Mouse (Mus musculus) embryonic facial prominence, embryonic 12.5 days (tissue): Measurements from ENCODE around the gene Prickle1. TPM values are rescaled to one million over a fixed set of nuclear protein-coding genes. Genes with fewer than 3 reads are reported as not detected.
A peak's percentile ranks its signal among the peaks of the same experiment; 100 is the strongest.

ENCODE experiments used
- ATAC-seq: fragments of 200-750 bp; cut with Nextera tagmentation; 2 replicates; pipeline ENCODE4 v1.8.0; 2017; ENCODE audit not compliant: insufficient number of reproducible peaks, insufficient read depth, low FRiP score, low TSS enrichment
- H3K27ac ChIP-seq: fragments of 300-500 bp; sonication (generic); 2 replicates; pipeline ENCODE4 v1.5.1; 2016; ENCODE audit warnings: mild to moderate bottlenecking
- H3K27me3 ChIP-seq: fragments of 300-500 bp; sonication (generic); 2 replicates; pipeline ENCODE4 v1.6.1; 2016; ENCODE audit warnings: mild to moderate bottlenecking, moderate library complexity
- H3K36me3 ChIP-seq: fragments of 300-500 bp; sonication (generic); 2 replicates; pipeline ENCODE4 v1.6.1; 2016; ENCODE audit warnings: mild to moderate bottlenecking
- H3K4me1 ChIP-seq: fragments of 300-500 bp; sonication (generic); 2 replicates; pipeline ENCODE4 v1.6.1; 2016
- H3K4me2 ChIP-seq: fragments of 300-500 bp; sonication (generic); replicated peaks from 2 replicates; pipeline ENCODE4 v1.6.1; 2016; ENCODE audit warnings: mild to moderate bottlenecking, moderate library complexity
- H3K4me3 ChIP-seq: fragments of 300-500 bp; sonication (generic); 2 replicates; pipeline ENCODE4 v1.5.1; 2016; ENCODE audit warnings: mild to moderate bottlenecking
- H3K9ac ChIP-seq: fragments of 300-500 bp; sonication (generic); 2 replicates; pipeline ENCODE4 v1.6.1; 2016; ENCODE audit warnings: mild to moderate bottlenecking, moderate library complexity
- H3K9me3 ChIP-seq: fragments of 300-500 bp; sonication (generic); 2 replicates; pipeline ENCODE4 v1.6.1; 2016; ENCODE audit warnings: mild to moderate bottlenecking, moderate library complexity
- WGBS: fragments of 180-500 bp; shearing (Covaris S2); methylation state at CpG from one replicate; pipeline ENCODE4 v1.1.7; 2016; 5-methylcytosine and 5-hydroxymethylcytosine counted together
- polyA plus RNA-seq: library from polyadenylated mRNA; unstranded; fragments of >200 nt; fragmentation: Nextera tagmentation; extraction: Ambion mirVana; gene quantifications from 2 replicates; pipeline ENCODE4 v1.2.1, GENCODE M21; 2016

The Prickle1 gene
- 41.9 and 51.8 TPM in 2 replicates for polyA plus RNA-seq

GRCm38 (mm10) chr15:93595746-93596145, at the start of gene Prickle1:
Prickle1 (minus strand) TSS chr15:93595891.
- peak within 1 kb of the TSS; percentile 99 for H3K4me3 ChIP-seq
- peak; percentile 93 for ATAC-seq
- WGBS: under 1% methylated on average over 59 of the region's 60 CpGs
- H3K9ac ChIP-seq: peak within 1 kb of the TSS; percentile 97
- peak within 1 kb of the TSS; percentile 98 for H3K27ac ChIP-seq
- H3K27me3 ChIP-seq: no peaks in the 10 kb centered on the region
- H3K36me3 ChIP-seq: no peaks in the 10 kb centered on the region
- no peaks in the 10 kb centered on the region for H3K9me3 ChIP-seq
- peak within 1 kb of the TSS; percentile 79 for H3K4me2 ChIP-seq
- H3K4me1 ChIP-seq: peaks cover 30% of the 10 kb centered on the region

DNA sequence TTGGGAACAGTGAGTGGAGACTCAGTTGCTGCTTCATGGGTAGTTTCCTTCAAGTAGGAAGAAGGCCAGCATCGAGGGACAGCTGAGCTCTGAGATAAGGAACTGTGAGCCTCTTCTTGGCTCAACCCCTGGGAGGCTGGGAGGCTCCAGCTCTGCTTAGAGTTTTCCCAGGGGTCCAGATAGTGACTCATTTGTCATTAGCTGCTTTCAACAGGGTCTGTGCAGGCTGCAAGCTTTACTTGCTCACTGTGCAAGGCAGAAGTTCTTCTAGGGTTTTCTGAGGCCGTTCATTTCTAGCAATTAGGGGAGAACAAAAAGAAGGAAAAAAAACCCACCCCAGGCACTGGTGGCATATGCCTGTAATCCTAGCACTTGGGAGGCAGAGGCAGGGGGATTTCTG, 44.5 kb upstream of the Prickle1 start:
- ATAC-seq: no peak
- no peak overlapping the region for H3K27ac ChIP-seq
- H3K9me3 ChIP-seq: no peaks in the 10 kb centered on the region
- H3K4me3 ChIP-seq: no peak overlapping the region
- 0 out of 2 replicates have a peak, but pooled peaks cover 6% of the 10 kb centered on the region for H3K4me1 ChIP-seq
- H3K9ac ChIP-seq: no peak overlapping the region
- H3K36me3 ChIP-seq: no peaks in the 10 kb centered on the region
- no peak overlapping the region for H3K4me2 ChIP-seq
- no peaks in the 10 kb centered on the region for H3K27me3 ChIP-seq
- 93% methylated on average over 2 of the region's 2 CpGs for WGBS

GRCm38 (mm10) chr15:93636976-93637375, 41.3 kb upstream of the Prickle1 start:
- Histone ChIP-seq H3K9ac (no peak overlapping the region), H3K9me3 (no peaks in the 10 kb centered on the region), H3K27me3 (no peaks in the 10 kb centered on the region), H3K4me2 (no peak overlapping the region), H3K27ac (no peak overlapping the region), H3K36me3 (no peaks in the 10 kb centered on the region), H3K4me3 (no peak overlapping the region), H3K4me1 (0 out of 2 replicates have a peak, but pooled peaks cover 6% of the 10 kb centered on the region)
- WGBS: 77% methylated on average over 7 of the region's 7 CpGs
- no peak for ATAC-seq

- 39% methylated on average over 4 of the region's 4 CpGs for WGBS
Observed at GRCm38 (mm10) chr15:93635603-93636002, 39.9 kb upstream of the Prickle1 start.

DNA sequence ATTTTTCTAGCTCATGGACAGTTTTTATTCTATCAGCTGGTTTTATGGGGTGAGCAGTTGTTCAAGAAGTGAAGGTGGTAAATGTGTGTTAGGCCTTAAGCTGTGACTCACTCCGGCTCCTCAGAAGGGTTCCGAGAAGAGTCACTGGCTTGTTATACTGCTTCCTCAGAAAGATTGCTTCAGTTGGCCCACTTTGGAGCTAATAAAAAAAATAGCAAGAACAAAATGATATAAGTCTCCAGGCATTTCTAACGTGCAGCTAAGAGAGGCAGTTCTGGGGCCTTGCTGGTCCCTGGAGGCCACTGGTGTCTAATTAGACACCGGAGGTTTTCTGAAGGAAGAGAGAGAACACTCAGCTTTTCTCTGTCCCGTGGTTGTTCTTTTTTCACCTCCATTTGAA, 38.8 kb upstream of the Prickle1 start:
- Histone ChIP-seq H3K36me3 (no peaks in the 10 kb centered on the region), H3K4me1 (0 out of 2 replicates have a peak, but pooled peaks cover 15% of the 10 kb centered on the region), H3K27me3 (no peaks in the 10 kb centered on the region), H3K9ac (no peak overlapping the region), H3K4me2 (no peak overlapping the region), H3K27ac (no peak overlapping the region), H3K9me3 (no peaks in the 10 kb centered on the region), H3K4me3 (no peak overlapping the region)
- ATAC-seq: no peak
- WGBS: 62% methylated on average over 5 of the region's 5 CpGs

More at GRCm38 (mm10) chr15:93635603-93636002, 39.9 kb upstream of the Prickle1 start:
- H3K27me3 ChIP-seq: no peaks in the 10 kb centered on the region
- H3K9ac ChIP-seq: no peak overlapping the region
- H3K27ac ChIP-seq: no peak overlapping the region
- H3K36me3 ChIP-seq: no peaks in the 10 kb centered on the region
- H3K4me2 ChIP-seq: no peak overlapping the region
- no peak overlapping the region for H3K4me3 ChIP-seq
- H3K9me3 ChIP-seq: no peaks in the 10 kb centered on the region
- ATAC-seq: no peak
- 0 out of 2 replicates have a peak, but pooled peaks cover 13% of the 10 kb centered on the region for H3K4me1 ChIP-seq

GRCm38 (mm10) chr15:93630001-93630541, 34.4 kb upstream of the Prickle1 start:
- no peak for ATAC-seq
- Histone ChIP-seq H3K4me1 (peaks cover 13% of the 10 kb centered on the region; the same call in 1 of the 2 replicates), H3K9me3 (no peaks in the 10 kb centered on the region), H3K36me3 (no peaks in the 10 kb centered on the region), H3K4me2 (no peak overlapping the region), H3K27me3 (no peaks in the 10 kb centered on the region), H3K27ac (no peak overlapping the region), H3K9ac (no peak overlapping the region), H3K4me3 (no peak overlapping the region)
- WGBS: 66% methylated on average over 14 of the region's 14 CpGs

DNA sequence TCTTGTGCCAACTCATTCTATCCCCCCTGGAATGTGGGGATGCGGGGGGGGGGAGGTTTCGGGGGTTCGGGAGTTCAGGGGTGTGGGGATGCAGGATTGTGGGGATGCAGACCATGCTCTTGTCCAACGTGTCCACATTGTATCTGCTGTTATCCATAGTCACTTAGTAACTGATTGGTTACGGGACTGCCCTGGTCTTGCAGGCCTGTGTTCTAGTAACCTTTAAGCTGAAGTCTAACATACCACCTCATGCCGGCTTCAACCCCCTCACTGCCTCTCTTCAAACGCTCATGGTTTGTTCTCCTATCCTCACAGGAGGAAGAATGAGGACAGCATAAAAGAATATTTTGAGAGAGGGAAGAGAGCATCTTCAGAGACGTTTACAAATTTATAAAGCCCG, 33.5 kb upstream of the Prickle1 start:
- H3K9ac ChIP-seq: no peak overlapping the region
- H3K36me3 ChIP-seq: no peaks in the 10 kb centered on the region
- H3K9me3 ChIP-seq: no peaks in the 10 kb centered on the region
- no peak overlapping the region for H3K4me3 ChIP-seq
- no peaks in the 10 kb centered on the region for H3K27me3 ChIP-seq
- no peak for ATAC-seq
- H3K4me1 ChIP-seq: peaks cover 13% of the 10 kb centered on the region; the same call in 1 of the 2 replicates
- WGBS: 91% methylated on average over 9 of the region's 9 CpGs
- no peak overlapping the region for H3K27ac ChIP-seq
- no peak overlapping the region for H3K4me2 ChIP-seq

GRCm38 (mm10) chr15:93627836-93628797, 32.4 kb upstream of the Prickle1 start:
- no peak overlapping the region for H3K4me2 ChIP-seq
- H3K9ac ChIP-seq: no peak overlapping the region
- H3K27me3 ChIP-seq: no peaks in the 10 kb centered on the region
- H3K9me3 ChIP-seq: no peaks in the 10 kb centered on the region
- H3K4me1 ChIP-seq: peaks cover 13% of the 10 kb centered on the region; the same call in 1 of the 2 replicates
- no peak overlapping the region for H3K4me3 ChIP-seq
- H3K36me3 ChIP-seq: no peaks in the 10 kb centered on the region
- H3K27ac ChIP-seq: no peak overlapping the region
- WGBS: 77% methylated on average over 21 of the region's 21 CpGs
- ATAC-seq: no peak

DNA sequence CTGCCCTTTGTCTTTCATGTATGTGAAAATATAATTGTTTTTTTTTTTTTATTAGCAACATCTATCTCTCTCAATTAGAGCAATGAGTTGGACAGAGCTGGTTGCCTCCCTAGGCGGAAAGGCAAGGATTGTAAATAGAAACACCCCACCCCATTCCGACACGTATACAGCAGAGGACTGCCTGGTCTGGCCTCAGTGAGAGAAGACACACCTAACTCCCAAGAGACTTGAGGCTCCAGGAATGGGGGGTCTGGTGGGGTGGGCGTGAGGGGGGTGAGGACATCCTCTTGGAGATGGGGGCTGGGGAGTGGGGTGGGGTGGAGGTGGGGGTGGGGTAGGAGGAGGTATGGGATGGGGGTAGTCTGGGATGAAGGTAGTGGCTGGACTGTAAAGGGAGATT, 23.9 kb upstream of the Prickle1 start:
- WGBS: 84% methylated on average over 4 of the region's 4 CpGs
- Histone ChIP-seq H3K4me1 (no peaks in the 10 kb centered on the region), H3K27me3 (no peaks in the 10 kb centered on the region), H3K4me3 (no peak overlapping the region), H3K27ac (no peak overlapping the region), H3K4me2 (no peak overlapping the region), H3K9ac (no peak overlapping the region), H3K9me3 (peaks cover 8% of the 10 kb centered on the region; the same call in 1 of the 2 replicates), H3K36me3 (no peaks in the 10 kb centered on the region)
- ATAC-seq: no peak

DNA sequence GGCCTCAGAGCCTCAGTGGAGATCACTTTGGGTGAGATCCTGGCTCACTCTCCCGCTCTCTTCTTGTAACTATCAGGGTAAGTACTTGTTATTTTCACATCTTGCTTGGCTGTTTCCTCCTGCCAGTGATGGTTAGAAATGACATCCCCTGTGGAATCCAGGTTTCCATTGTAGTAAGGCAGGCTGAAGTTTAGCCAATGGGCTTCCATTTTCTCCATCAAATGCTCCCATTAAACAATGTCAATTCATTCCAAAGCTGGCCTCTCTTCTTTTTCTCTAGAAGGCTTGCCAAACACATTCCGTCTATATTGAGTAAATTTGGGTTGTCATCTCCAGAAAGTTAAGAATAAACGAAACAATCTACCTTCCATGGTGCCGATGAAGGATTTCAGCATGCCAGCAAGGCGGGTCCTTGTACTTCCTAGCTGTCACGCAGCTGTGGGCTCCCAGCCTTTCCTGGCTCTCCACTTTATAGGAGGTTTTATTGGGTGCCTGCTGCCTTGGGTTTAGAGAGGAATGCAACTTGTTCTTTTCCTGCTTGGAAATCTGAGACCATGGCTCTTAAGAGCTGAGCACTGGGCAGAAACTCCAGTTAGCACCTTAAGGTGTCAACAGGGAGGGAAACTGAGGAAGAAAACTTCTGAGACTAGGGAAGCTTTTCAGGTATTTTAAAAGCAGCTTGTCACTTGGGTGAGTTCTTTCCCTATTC, 22.9 kb upstream of the Prickle1 start:
- no peak overlapping the region for H3K4me3 ChIP-seq
- H3K9me3 ChIP-seq: peaks cover 8% of the 10 kb centered on the region; the same call in 1 of the 2 replicates
- no peak overlapping the region for H3K4me2 ChIP-seq
- H3K4me1 ChIP-seq: peaks cover 6% of the 10 kb centered on the region; the same call in 1 of the 2 replicates
- H3K27ac ChIP-seq: no peak overlapping the region
- no peaks in the 10 kb centered on the region for H3K27me3 ChIP-seq
- no peaks in the 10 kb centered on the region for H3K36me3 ChIP-seq
- H3K9ac ChIP-seq: no peak overlapping the region
- 83% methylated on average over 6 of the region's 6 CpGs for WGBS
- no peak for ATAC-seq

- Histone ChIP-seq H3K27me3 (no peaks in the 10 kb centered on the region), H3K9me3 (peaks cover 8% of the 10 kb centered on the region; the same call in 1 of the 2 replicates), H3K27ac (no peak overlapping the region), H3K9ac (no peak overlapping the region), H3K4me3 (no peak overlapping the region), H3K36me3 (no peaks in the 10 kb centered on the region), H3K4me1 (peaks cover 8% of the 10 kb centered on the region; the same call in 1 of the 2 replicates), H3K4me2 (no peak overlapping the region)
- no peak for ATAC-seq
- 91% methylated on average over 4 of the region's 4 CpGs for WGBS
Observed at GRCm38 (mm10) chr15:93616277-93616676, 20.6 kb upstream of the Prickle1 start.
